Mouse (Mus musculus) midbrain, embryonic 13.5 days (tissue): Measurements from ENCODE around the gene Grin2d. TPM values are rescaled to one million over a fixed set of nuclear protein-coding genes. Genes with fewer than 3 reads are reported as not detected.
A peak's percentile ranks its signal among the peaks of the same experiment; 100 is the strongest.

Experiments used
- ATAC-seq: fragments of 200-750 bp; cut with Nextera tagmentation; 2 replicates; pipeline ENCODE4 v1.8.0; 2017; ENCODE audit warnings: mild to moderate bottlenecking, moderate TSS enrichment, moderate library complexity
- H3K27ac ChIP-seq: fragments of 300-500 bp; sonication (generic); 2 replicates; pipeline ENCODE4 v1.5.1; 2015; ENCODE audit warnings: inconsistent platforms, mild to moderate bottlenecking, moderate library complexity
- H3K27me3 ChIP-seq: fragments of 300-500 bp; sonication (generic); 2 replicates; pipeline ENCODE4 v1.6.1; 2015; ENCODE audit warnings: mild to moderate bottlenecking, inconsistent platforms
- H3K36me3 ChIP-seq: fragments of 300-500 bp; sonication (generic); 2 replicates; pipeline ENCODE4 v1.6.1; 2015; ENCODE audit warnings: mild to moderate bottlenecking, inconsistent platforms
- H3K4me1 ChIP-seq: fragments of 300-500 bp; sonication (generic); replicated peaks from 2 replicates; pipeline ENCODE4 v1.6.1; 2015; ENCODE audit warnings: inconsistent platforms
- H3K4me2 ChIP-seq: fragments of 300-500 bp; sonication (generic); replicated peaks from 2 replicates; pipeline ENCODE4 v1.6.1; 2015; ENCODE audit warnings: moderate library complexity, mild to moderate bottlenecking, inconsistent platforms
- H3K4me3 ChIP-seq: fragments of 300-500 bp; sonication (generic); replicated peaks from 2 replicates; pipeline ENCODE4 v1.5.1; 2015; ENCODE audit warnings: mild to moderate bottlenecking, inconsistent platforms
- H3K9ac ChIP-seq: fragments of 300-500 bp; sonication (generic); replicated peaks from 2 replicates; pipeline ENCODE4 v1.6.1; 2015; ENCODE audit warnings: mild to moderate bottlenecking, inconsistent platforms
- H3K9me3 ChIP-seq: fragments of 300-500 bp; sonication (generic); 2 replicates; pipeline ENCODE4 v1.6.1; 2016; ENCODE audit warnings: mild to moderate bottlenecking, inconsistent platforms
- WGBS: fragments of 180-500 bp; shearing (Covaris S2); methylation state at CpG from one replicate; pipeline ENCODE4 v1.1.7; 2015; 5-methylcytosine and 5-hydroxymethylcytosine counted together
- polyA plus RNA-seq: library from polyadenylated mRNA; unstranded; fragments of >200 nt; fragmentation: Nextera tagmentation; extraction: Ambion mirVana; gene quantifications from 2 replicates; pipeline ENCODE4 v1.2.1, GENCODE M21; 2015

Grin2d gene
- polyA plus RNA-seq, 1 experiment from 2014 or later: 1.3 TPM

- no peak for ATAC-seq
- WGBS: 18% methylated on average over 10 of the region's 10 CpGs
- H3K4me3 ChIP-seq: peak overlapping the region; percentile 31; the same call in 1 of the 2 replicates
Measured at GRCm38 (mm10) chr7:45815323-45815983, 62.7 kb downstream of the Grin2d start.

GRCm38 (mm10) chr7:45814841-45815240, 63.3 kb downstream of the Grin2d start:
- Histone ChIP-seq H3K9ac (no peak overlapping the region; the same call in 1 of the 2 replicates), H3K27me3 (peaks cover 12% of the 10 kb centered on the region), H3K9me3 (no peaks in the 10 kb centered on the region), H3K27ac (peak overlapping the region; percentile 70), H3K4me1 (peaks cover 36% of the 10 kb centered on the region), H3K36me3 (peaks cover 31% of the 10 kb centered on the region), H3K4me2 (peak overlapping the region; percentile 53), H3K4me3 (peak overlapping the region; percentile 31)
- no peak for ATAC-seq
- under 1% methylated on average over 5 of the region's 5 CpGs for WGBS

More at GRCm38 (mm10) chr7:45815323-45815983, 62.7 kb downstream of the Grin2d start:
- H3K27ac ChIP-seq: peak overlapping the region; percentile 70
- H3K9me3 ChIP-seq: no peaks in the 10 kb centered on the region
- peak overlapping the region; percentile 19 for H3K9ac ChIP-seq
- H3K36me3 ChIP-seq: peaks cover 25% of the 10 kb centered on the region
- H3K4me1 ChIP-seq: peaks cover 36% of the 10 kb centered on the region
- peak overlapping the region; percentile 53 for H3K4me2 ChIP-seq
- H3K27me3 ChIP-seq: peaks cover 19% of the 10 kb centered on the region

DNA sequence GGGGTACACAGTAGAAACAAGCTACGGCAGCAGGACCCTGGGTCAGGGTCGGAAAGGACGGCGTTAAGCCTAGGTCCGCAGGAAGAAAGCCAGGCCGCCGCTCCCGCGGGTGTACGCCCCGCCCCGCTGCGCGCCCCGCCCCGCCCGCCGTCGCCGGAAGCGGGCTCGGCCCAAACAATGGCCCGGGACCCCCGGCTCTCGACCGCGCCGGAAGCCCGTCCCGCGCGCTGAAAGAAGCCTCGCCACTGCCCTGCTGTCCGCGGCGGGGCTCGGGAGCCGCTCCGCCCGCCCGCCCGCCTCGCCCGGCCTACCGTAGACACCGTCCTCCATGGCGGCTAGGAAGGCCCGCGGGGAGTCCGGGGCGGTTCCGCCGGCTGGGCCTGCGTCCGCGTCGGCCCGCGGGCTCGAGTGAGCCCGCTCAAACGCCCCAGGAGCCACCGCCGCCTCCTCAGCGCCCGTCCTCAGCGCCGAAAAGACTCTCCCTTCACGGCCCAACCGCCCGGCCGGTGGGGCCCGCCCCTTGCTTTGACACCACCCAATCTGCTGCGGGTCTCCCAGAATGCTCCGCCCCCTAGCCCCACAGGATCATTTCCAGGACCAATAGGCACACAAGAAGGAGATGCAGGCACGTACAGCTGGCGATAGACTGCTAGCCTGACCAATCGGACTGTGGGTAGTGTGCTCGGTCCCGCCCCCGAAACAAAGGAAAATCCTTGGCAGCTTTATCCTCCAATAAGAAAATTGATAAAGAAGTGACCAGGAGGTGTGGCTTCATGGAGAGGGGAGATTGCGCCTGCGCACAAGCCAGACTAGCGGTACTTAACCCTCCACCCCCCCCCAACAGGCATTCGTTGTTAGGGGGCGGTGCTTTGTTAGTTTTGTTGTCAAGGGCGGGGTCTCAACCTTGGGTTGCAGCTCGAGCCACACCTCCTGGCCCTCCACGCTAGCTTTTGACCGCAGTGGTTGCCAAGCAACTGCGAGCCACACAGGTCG, 64.1 kb downstream of the Grin2d start, which contains the start of gene Cyth2:
Gene Cyth2, minus strand, starts transcription at position 795 of the 993 bp plus-strand sequence.
- H3K9ac ChIP-seq: peak within 1 kb of the TSS; percentile 99
- H3K4me3 ChIP-seq: peak within 1 kb of the TSS; percentile 91
- H3K4me2 ChIP-seq: peak within 1 kb of the TSS; percentile 94
- no peaks in the 10 kb centered on the region for H3K9me3 ChIP-seq
- ATAC-seq: peak; percentile 99
- peaks cover 42% of the 10 kb centered on the region for H3K4me1 ChIP-seq
- under 1% methylated on average over 61 of the region's 92 CpGs for WGBS
- peaks cover 39% of the 10 kb centered on the region for H3K36me3 ChIP-seq
- peaks cover 9% of the 10 kb centered on the region for H3K27me3 ChIP-seq
- H3K27ac ChIP-seq: peak within 1 kb of the TSS; percentile 100

GRCm38 (mm10) chr7:45812921-45813320, 65.3 kb downstream of the Grin2d start:
- no peaks in the 10 kb centered on the region for H3K27me3 ChIP-seq
- peaks cover 50% of the 10 kb centered on the region for H3K36me3 ChIP-seq
- H3K9me3 ChIP-seq: no peaks in the 10 kb centered on the region
- ATAC-seq: no peak
- 85% methylated on average over 8 of the region's 8 CpGs for WGBS
- H3K4me2 ChIP-seq: peak overlapping the region; percentile 94
- H3K27ac ChIP-seq: peak overlapping the region; percentile 100
- peak overlapping the region; percentile 99 for H3K9ac ChIP-seq
- H3K4me1 ChIP-seq: peaks cover 50% of the 10 kb centered on the region
- peak overlapping the region; percentile 91 for H3K4me3 ChIP-seq

- Histone ChIP-seq H3K9ac (no peak overlapping the region), H3K9me3 (no peaks in the 10 kb centered on the region), H3K4me3 (no peak overlapping the region), H3K36me3 (peaks cover 72% of the 10 kb centered on the region), H3K4me1 (peaks cover 40% of the 10 kb centered on the region), H3K27ac (no peak overlapping the region), H3K4me2 (no peak overlapping the region), H3K27me3 (no peaks in the 10 kb centered on the region)
- WGBS: 89% methylated on average over 14 of the region's 14 CpGs
- ATAC-seq: no peak
Measured at GRCm38 (mm10) chr7:45809276-45810075, 68.7 kb downstream of the Grin2d start.

DNA sequence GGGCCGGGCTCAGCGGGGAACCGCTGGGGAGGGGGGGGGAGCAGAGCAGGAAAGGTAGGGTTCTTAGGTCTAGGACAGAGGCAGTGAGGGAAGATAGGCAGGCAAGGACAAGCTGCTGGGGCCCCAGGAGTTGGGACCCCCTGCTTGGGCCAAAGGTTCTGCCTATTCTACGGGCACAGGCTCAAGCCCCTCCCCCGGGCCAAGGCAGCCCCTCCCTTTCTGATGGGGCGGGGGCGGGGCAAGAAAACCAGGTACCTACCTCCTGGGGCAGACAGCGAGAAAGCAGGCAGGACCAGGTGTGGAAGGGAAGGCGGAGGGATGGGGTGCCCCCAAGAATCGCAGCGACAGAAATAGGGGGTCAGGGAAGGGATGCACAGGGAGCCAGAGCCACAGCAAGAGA, 69.7 kb downstream of the Grin2d start:
- Histone ChIP-seq H3K4me3 (no peak overlapping the region), H3K4me2 (no peak overlapping the region), H3K4me1 (peaks cover 40% of the 10 kb centered on the region), H3K27ac (peak overlapping the region; percentile 53; the same call in 1 of the 2 replicates), H3K9ac (no peak overlapping the region), H3K36me3 (peaks cover 82% of the 10 kb centered on the region), H3K27me3 (no peaks in the 10 kb centered on the region), H3K9me3 (no peaks in the 10 kb centered on the region)
- no peak for ATAC-seq
- WGBS: 37% methylated on average over 9 of the region's 11 CpGs

GRCm38 (mm10) chr7:45805941-45806340, 72.2 kb downstream of the Grin2d start:
- Histone ChIP-seq H3K4me1 (peaks cover 23% of the 10 kb centered on the region), H3K27me3 (no peaks in the 10 kb centered on the region), H3K36me3 (peaks cover 87% of the 10 kb centered on the region), H3K4me3 (no peak overlapping the region), H3K9me3 (no peaks in the 10 kb centered on the region), H3K27ac (peak overlapping the region; percentile 31; the same call in 1 of the 2 replicates), H3K9ac (no peak overlapping the region), H3K4me2 (no peak overlapping the region)
- ATAC-seq: no peak
- WGBS: 59% methylated on average over 5 of the region's 5 CpGs

DNA sequence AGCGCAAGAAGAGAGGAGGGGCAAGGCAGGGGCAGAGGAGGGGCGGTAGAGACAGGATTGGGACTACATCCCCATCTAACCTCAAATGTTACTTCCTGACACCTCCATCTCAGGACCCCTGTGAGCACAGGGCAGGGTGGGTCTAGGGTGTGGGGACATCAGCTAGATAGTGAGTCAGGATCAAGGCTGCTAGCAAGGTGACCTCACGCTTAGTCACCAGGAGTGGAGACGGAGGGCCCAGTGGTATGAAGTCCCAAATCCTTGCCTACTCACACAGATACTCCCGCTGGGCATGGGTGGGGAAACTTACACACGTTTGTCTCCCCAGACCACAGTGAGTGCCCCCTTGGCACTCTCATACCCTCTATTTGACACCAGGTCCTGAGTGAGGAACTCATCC, 75.6 kb downstream of the Grin2d start:
- Histone ChIP-seq H3K4me3 (no peak overlapping the region), H3K36me3 (peaks cover 80% of the 10 kb centered on the region), H3K9ac (no peak overlapping the region), H3K4me1 (peaks cover 31% of the 10 kb centered on the region), H3K27ac (no peak overlapping the region), H3K9me3 (no peaks in the 10 kb centered on the region), H3K4me2 (no peak overlapping the region), H3K27me3 (peaks cover 15% of the 10 kb centered on the region; the same call in 1 of the 2 replicates)
- ATAC-seq: no peak
- 94% methylated on average over 6 of the region's 6 CpGs for WGBS

DNA sequence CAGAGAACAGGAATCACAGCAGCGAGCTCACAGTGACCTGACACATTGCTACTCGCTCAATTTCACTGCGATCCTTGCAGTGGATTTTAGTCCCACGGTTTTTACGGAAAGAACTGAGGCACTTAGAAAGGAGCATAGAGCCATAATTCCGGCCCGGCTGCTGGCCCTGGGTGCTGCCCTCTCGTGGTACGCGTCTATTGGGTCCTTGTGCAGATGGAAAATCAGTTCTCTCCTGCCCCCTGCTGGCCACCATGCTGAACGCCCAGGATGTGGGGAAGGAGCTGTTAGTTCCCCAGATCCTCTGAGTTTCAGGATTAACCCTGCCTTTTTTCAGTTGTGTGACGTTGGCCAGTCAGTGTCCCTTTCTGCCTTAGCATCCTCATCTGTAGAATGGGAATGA, 76.8 kb downstream of the Grin2d start:
- peak overlapping the region; percentile 40; the same call in 1 of the 2 replicates for H3K27ac ChIP-seq
- peaks cover 78% of the 10 kb centered on the region for H3K36me3 ChIP-seq
- ATAC-seq: peak; percentile 41; the same call in 1 of the 2 replicates
- peaks cover 39% of the 10 kb centered on the region for H3K4me1 ChIP-seq
- no peak overlapping the region for H3K9ac ChIP-seq
- peaks cover 28% of the 10 kb centered on the region for H3K27me3 ChIP-seq
- H3K9me3 ChIP-seq: no peaks in the 10 kb centered on the region
- no peak overlapping the region for H3K4me3 ChIP-seq
- 3% methylated on average over 12 of the region's 12 CpGs for WGBS
- H3K4me2 ChIP-seq: no peak overlapping the region

GRCm38 (mm10) chr7:45800546-45801204, 77.5 kb downstream of the Grin2d start:
- 24% methylated on average over 21 of the region's 25 CpGs for WGBS

GRCm38 (mm10) chr7:45800001-45800400, 78.2 kb downstream of the Grin2d start:
- Histone ChIP-seq H3K4me2 (no peak overlapping the region), H3K4me1 (peaks cover 34% of the 10 kb centered on the region), H3K27ac (no peak overlapping the region), H3K27me3 (peaks cover 41% of the 10 kb centered on the region), H3K9me3 (no peaks in the 10 kb centered on the region), H3K4me3 (no peak overlapping the region), H3K36me3 (peaks cover 86% of the 10 kb centered on the region), H3K9ac (no peak overlapping the region)
- no peak for ATAC-seq
- 49% methylated on average over 7 of the region's 7 CpGs for WGBS

More at GRCm38 (mm10) chr7:45800546-45801204, 77.5 kb downstream of the Grin2d start:
- peaks cover 34% of the 10 kb centered on the region for H3K4me1 ChIP-seq
- H3K27me3 ChIP-seq: peaks cover 34% of the 10 kb centered on the region
- no peak overlapping the region for H3K9ac ChIP-seq
- no peak for ATAC-seq
- no peak overlapping the region for H3K4me3 ChIP-seq
- peak overlapping the region; percentile 40; the same call in 1 of the 2 replicates for H3K27ac ChIP-seq
- H3K36me3 ChIP-seq: peaks cover 80% of the 10 kb centered on the region
- no peaks in the 10 kb centered on the region for H3K9me3 ChIP-seq
- H3K4me2 ChIP-seq: no peak overlapping the region
